Mouse (Mus musculus): ENCODE data around the gene Gm10142.
"Not testable (repeated sequence)": the region's sequence is repeated elsewhere in the genome, so short reads cannot be mapped to it uniquely, and the experiment has no call there.

The Gm10142 gene

DNA sequence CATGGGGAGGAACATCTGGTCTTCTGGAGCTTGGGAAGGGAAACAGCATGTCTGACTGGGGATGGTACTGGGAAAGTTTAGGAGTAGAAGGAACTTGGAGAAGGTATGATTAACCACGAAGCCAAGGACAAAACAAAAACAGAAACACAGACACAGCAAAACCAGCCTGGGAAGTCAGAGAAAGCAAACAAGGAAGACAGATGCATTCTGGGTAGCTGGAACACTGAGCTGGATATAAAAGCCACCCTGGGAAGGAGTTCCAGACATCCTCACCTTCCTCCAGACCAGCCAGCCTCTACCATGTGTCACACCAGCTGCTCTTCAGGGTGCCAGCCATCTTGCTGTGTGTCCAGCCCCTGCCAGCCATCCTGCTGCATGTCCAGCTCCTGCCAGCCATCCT is at the start of gene Gm10142:
Gm10142 (plus strand) TSS at position 301 of the 400 bp plus-strand sequence.
- DNase-seq (ENCODE audit: low spot score in 2 of 2), result no peak

GRCm38 (mm10) chr10:77666342-77666741 is 49.3 kb upstream of the Gm10142 start:
- DNase-seq (ENCODE audit: low spot score in 2 of 2), result peak; percentile 16 to 21

DNA sequence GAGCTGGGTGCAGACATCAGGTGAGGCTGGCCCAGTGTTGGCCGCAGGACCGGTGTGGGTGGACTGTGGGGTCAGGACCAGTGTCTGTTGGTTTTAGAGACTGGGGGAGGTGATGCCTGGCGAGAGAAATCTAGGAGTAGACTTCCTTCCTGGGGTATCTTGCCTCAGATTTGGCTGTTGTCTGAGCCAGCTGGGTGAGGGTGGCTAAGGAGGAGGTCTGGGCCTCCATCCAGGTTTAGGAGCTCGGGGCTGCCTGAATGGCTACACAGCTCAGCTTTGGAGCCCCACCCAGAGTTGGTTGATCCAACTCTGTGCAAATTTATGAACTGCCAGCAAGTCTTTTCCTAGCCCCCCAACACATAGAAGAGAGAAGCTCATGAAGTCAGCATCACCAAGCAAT is 48.2 kb upstream of the Gm10142 start:
- no peak for DNase-seq (ENCODE audit: low spot score in 2 of 2)

GRCm38 (mm10) chr10:77670710-77671109 is 44.9 kb upstream of the Gm10142 start:
- no peak for DNase-seq (ENCODE audit: low spot score in 2 of 2)

DNA sequence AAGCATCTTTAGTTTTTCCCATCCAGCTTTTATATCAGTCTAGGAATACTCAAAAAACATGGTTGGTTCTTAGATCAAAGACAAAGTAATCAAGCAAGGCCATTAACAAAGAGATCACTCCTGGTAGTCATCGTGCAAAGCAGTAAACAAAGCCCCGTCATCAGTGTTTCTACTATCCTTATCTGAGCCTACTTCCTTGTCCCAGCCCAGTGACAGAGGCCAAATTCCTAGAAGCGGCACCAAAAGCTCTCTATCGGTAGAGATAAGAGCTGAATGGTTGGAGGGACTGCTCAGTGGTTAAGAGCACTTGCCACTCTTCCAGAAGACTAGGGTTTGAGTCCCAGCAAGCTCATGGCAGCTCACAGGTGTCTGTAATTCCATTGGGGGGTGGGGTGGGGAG is 44.1 kb upstream of the Gm10142 start:
- no peak for DNase-seq (ENCODE audit: low spot score in 2 of 2)

GRCm38 (mm10) chr10:77673765-77674164 is 41.8 kb upstream of the Gm10142 start:
- peak; percentile 35 to 56 for DNase-seq (ENCODE audit: low spot score in 2 of 2)

- peak in 1 of 2 experiments; percentile 26 for DNase-seq (ENCODE audit: low spot score in 2 of 2)
Observed at GRCm38 (mm10) chr10:77677562-77677961, 38.0 kb upstream of the Gm10142 start.

- DNase-seq (ENCODE audit: low spot score in 2 of 2), result no peak
Observed at GRCm38 (mm10) chr10:77682994-77683393, 32.6 kb upstream of the Gm10142 start.

- DNase-seq (ENCODE audit: low spot score in 2 of 2), result no peak
Observed at GRCm38 (mm10) chr10:77684181-77684580, 31.4 kb upstream of the Gm10142 start.

GRCm38 (mm10) chr10:77685895-77686664 is 29.5 kb upstream of the Gm10142 start, which contains the start of gene Tspear:
TSS of gene Tspear (plus strand) at chr10:77686569.
- no peak for DNase-seq (ENCODE audit: low spot score in 2 of 2)

DNA sequence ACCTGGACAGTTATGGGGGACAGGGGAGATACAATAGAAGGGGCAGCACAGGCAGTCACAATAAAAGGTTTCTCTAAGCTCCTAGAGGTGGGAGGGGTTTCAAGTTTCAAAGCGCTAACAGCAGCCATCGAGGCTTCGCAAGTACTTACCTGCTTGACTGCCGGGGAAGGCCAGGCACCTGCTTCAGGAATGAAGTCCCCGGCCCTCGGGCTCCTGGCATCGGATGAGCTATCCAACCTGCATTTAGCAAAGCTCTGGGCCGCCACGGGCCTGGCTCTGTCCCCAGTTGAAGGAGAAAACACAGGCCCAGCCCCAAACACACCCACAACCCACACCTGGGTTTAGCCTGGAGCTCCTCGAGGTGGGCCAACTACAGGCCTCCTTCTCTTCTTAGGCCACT is 28.6 kb upstream of the Gm10142 start:
- DNase-seq (ENCODE audit: low spot score in 2 of 2), result no peak

DNA sequence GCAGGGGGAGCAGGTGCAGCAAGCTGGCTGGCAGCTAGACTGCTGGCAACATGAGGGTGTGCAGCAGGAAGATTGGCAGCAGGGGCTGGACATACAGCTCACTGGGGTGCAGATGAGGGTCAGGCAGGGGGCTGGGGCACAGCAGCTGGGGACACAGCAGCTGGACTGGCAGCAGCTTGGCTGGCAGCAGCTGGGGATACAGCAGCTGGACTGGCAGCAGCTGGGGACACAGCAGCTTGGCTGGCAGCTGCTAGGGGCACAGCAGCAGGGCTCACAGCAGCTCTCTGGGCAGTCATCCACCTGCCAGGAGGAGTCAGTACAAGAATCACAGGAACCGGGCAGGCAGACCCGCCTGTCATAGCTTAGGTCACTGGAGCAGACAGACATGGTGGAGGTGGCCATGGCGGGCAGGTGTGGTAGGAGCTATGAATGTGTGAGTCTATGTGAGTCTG is 25.2 kb upstream of the Gm10142 start, which contains the start of gene Gm19402:
Gm19402 (minus strand) TSS at position 402 of the 452 bp plus-strand sequence.
- DNase-seq (ENCODE audit: low spot score in 2 of 2), result not testable (repeated sequence)

DNA sequence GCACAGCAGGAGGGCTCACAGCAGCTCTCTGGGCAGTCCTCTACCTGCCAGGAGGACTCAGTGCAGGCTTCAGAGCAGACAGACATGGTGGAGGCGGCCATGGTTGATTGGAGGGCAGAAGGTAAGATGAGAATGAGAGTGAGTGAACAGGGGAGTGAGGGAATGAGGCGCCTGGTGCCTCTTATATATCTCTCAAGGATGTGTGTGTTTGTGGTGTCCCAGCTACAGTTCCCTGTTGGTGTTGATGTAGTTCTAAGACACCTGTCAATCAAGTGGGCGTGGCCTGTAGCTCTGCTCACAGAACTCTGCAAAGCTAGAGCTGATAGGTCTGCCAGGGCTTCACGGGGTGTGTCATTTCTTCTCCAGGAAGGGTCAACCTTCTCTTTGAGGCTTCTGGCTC is 18.5 kb upstream of the Gm10142 start, which contains the start of gene Gm9508:
Gm9508 (minus strand) TSS at position 101 of the 400 bp plus-strand sequence.
- DNase-seq (ENCODE audit: low spot score in 2 of 2), result no peak

DNA sequence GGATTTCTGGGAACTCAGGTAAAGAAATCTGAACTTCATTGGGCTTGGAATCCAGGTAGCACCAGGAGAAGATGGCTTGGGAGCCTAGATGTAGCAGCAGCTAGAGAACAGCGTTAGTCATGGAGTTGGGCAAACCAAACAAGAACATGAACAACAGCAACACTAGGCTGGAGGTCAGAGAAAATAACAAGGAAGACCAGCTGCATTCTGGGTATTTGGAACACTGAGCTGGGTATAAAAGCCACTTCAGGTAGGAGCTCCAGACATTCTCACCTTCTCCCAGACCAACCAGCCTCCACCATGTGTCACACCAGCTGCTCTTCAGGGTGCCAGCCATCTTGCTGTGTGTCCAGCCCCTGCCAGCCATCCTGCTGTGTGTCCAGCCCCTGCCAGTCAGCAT is 9.3 kb upstream of the Gm10142 start, which contains the start of gene Gm10272:
Gm10272 (plus strand) TSS at position 301 of the 400 bp plus-strand sequence.
- DNase-seq (ENCODE audit: low spot score in 2 of 2), result no peak

GRCm38 (mm10) chr10:77709831-77710230 is 5.8 kb upstream of the Gm10142 start:
- no peak for DNase-seq (ENCODE audit: low spot score in 2 of 2)

GRCm38 (mm10) chr10:77711157-77711556 is 4.5 kb upstream of the Gm10142 start, which contains the start of gene Gm10024:
TSS of gene Gm10024 (plus strand) at chr10:77711457.
- DNase-seq (ENCODE audit: low spot score in 2 of 2), result not testable (repeated sequence)

DNA sequence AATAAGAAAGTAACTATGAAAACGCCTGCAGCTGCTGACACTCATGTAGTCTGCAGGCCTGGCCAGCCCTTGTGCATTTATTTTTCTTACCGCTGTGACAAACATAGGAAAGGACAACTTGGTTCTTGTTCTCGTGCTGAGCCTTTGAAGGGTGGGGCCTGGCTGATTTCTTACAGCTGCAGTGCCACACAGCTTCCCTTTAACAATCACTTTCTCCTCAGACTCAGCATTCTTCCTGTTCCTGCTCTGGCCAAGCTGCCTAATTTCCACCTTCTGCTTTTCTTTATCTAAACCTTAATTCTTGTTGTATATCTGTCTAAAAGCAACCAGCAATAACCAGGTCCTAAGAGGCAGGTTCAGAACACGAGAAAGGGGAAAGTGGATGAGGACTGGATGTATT is 1.9 kb upstream of the Gm10142 start:
- no peak for DNase-seq (ENCODE audit: low spot score in 2 of 2)

GRCm38 (mm10) chr10:77720299-77720698 is 4.7 kb downstream of the Gm10142 start, which contains the start of gene Krtap12-1:
TSS of gene Krtap12-1 (plus strand) at chr10:77720599.
- not testable (repeated sequence) for DNase-seq (ENCODE audit: low spot score in 2 of 2)

DNA sequence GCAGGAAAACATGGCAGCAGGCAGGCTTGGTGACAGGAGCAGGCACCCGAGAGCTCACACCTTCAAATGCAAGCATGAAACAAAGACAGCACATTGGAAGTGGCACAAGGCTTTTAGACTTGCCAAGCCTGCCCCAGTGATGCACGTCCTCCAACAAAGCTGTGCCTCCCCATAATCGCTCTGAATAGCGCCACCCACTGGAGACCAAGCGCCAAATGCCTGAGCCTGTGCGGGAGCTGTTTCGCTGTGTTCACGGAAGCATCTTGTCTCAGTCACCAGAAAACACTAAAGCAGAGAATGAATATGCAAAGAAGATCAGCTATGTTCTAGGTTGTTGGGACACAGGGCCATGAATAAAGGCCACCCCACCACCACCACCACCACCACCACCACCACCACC is 9.2 kb downstream of the Gm10142 start:
- DNase-seq (ENCODE audit: low spot score in 2 of 2), result no peak

DNA sequence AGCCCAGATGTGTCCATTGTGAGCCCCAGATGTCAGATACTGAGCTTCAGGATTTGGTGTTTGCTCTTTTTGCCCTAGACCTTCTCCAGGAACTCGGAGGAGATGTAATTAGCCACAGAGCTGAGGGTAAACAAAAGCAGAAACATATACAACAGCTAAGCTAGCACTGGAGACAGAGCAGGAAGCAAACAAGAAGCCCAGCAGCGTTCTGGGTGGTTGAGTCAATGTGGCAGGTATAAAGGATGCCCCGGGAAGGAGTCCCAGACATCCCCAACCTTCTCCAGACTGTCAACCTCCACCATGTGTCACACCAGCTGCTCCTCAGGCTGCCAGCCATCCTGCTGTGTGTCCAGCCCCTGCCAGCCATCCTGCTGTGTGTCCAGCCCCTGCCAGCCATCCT is 10.6 kb downstream of the Gm10142 start, which contains the start of gene Gm10100:
Gm10100 (plus strand) TSS at position 301 of the 400 bp plus-strand sequence.
- no peak for DNase-seq (ENCODE audit: low spot score in 2 of 2)

DNA sequence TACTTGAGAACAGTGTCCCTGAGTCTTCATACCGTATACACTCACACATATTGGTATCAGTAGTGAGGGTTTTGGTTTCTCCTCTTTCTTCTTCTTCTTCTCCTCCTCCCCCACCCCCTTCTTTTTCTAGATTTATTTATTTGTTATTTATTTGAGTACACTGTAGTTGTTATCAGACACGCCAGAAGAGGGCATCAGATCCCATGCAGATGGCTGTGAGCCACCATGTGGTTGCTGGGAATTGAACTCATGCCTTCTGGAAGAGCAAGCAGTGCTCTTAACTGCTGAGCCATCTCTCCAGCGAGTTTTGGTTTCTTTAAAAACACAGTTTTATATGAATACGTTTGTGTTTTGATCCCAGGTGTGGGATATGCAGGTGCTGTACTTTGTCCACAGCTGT is 12.7 kb downstream of the Gm10142 start:
- no peak for DNase-seq (ENCODE audit: low spot score in 2 of 2)

DNA sequence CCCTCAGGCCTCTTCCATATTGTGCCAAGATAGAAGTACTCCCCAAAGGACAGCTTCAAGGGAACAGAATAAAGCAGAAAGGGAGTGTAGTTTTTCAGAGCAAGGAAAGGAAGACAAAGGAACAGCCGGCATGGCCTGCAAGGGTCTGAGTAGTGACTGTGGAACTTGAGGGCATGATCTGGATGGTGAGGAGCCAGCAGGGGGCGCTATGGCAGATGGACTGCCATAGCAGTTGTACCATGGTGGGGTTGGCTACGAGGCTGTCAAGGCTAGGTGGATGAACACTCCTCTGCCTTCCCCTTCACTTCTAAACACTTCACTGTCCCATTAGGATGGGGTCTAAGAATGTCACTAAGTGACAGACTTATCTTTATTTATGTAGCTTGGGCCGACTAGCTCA is 13.6 kb downstream of the Gm10142 start:
- peak in 1 of 2 experiments; percentile 20 for DNase-seq (ENCODE audit: low spot score in 2 of 2)

DNA sequence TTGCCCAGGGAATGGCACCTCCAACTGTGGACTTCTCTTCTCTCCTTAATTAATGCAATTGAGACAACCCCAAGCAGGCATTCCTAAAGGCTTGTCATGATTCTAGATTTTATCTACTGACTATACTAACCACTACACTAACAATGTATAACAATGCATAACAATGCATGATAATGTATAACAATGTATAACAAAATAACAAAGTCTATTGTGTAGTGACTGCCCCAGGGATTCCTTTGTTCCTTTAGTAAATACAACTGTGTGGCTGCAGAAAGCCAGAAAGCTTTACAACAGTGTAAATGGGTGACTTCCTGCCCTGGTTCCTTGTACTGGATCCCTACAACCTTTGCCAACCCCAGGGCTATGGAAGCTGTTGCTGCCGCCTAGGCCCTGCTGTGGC is 20.3 kb downstream of the Gm10142 start:
- DNase-seq (ENCODE audit: low spot score in 2 of 2), result no peak

Data from thymus, postnatal 10 days (tissue).